Mouse (Mus musculus) stomach, embryonic 14.5 days (tissue): ENCODE results near the gene Dnajb7. TPM values are rescaled to one million over a fixed set of nuclear protein-coding genes. Genes with fewer than 3 reads are reported as not detected.
A peak's percentile ranks its signal among the peaks of the same experiment; 100 is the strongest.
"Not testable (repeated sequence)": the region's sequence is repeated elsewhere in the genome, so short reads cannot be mapped to it uniquely, and the experiment has no call there.

Source experiments
- ATAC-seq: fragments of 200-750 bp; cut with Nextera tagmentation; 2 replicates; pipeline ENCODE4 v1.8.0; 2017; ENCODE audit warnings: low read depth, moderate TSS enrichment; ENCODE audit not compliant: insufficient number of reproducible peaks, insufficient read depth, low FRiP score
- H3K27ac ChIP-seq: fragments of 300-500 bp; sonication (generic); 2 replicates; pipeline ENCODE4 v1.5.1; 2014; ENCODE audit warnings: mild to moderate bottlenecking, low read length, moderate library complexity, mixed read lengths
- H3K27me3 ChIP-seq: fragments of 300-500 bp; sonication (generic); 2 replicates; pipeline ENCODE4 v1.6.1; 2014; ENCODE audit warnings: low read length, control low read depth, mixed read lengths; ENCODE audit not compliant: control insufficient read depth, insufficient read depth
- H3K36me3 ChIP-seq: fragments of 300-500 bp; sonication (generic); 2 replicates; pipeline ENCODE4 v1.6.1; 2014; ENCODE audit warnings: mild to moderate bottlenecking, control low read depth, low read length, moderate library complexity, mixed read lengths; ENCODE audit not compliant: control insufficient read depth, insufficient read depth
- H3K4me1 ChIP-seq: fragments of 300-500 bp; sonication (generic); 2 replicates; pipeline ENCODE4 v1.6.1; 2014; ENCODE audit warnings: low read length, control low read depth, mixed read lengths; ENCODE audit not compliant: control insufficient read depth, insufficient read depth
- H3K4me2 ChIP-seq: fragments of 300-500 bp; sonication (generic); replicated peaks from 2 replicates; pipeline ENCODE4 v1.6.1; 2014; ENCODE audit warnings: low read depth, low read length, control low read depth
- H3K4me3 ChIP-seq: fragments of 300-500 bp; sonication (generic); 2 replicates; pipeline ENCODE4 v1.5.1; 2014; ENCODE audit warnings: low read depth, low read length, control low read depth
- H3K9ac ChIP-seq: fragments of 300-500 bp; sonication (generic); replicated peaks from 2 replicates; pipeline ENCODE4 v1.6.1; 2014; ENCODE audit warnings: low read depth, mild to moderate bottlenecking, control low read depth, low read length, moderate library complexity, mixed read lengths
- H3K9me3 ChIP-seq: fragments of 300-500 bp; sonication (generic); 2 replicates; pipeline ENCODE4 v1.6.1; 2016; ENCODE audit warnings: low read depth, low read length, control low read depth; ENCODE audit not compliant: control insufficient read depth
- WGBS: fragments of 180-500 bp; shearing (Covaris S2); extraction: QIAGEN DNeasy Blood & Tissue Kit; methylation state at CpG from one replicate; pipeline ENCODE4 v1.1.7; 2014; 5-methylcytosine and 5-hydroxymethylcytosine counted together
- polyA plus RNA-seq: library from polyadenylated mRNA; unstranded; fragments of >200 nt; fragmentation: Nextera tagmentation; extraction: Ambion mirVana; gene quantifications from 2 replicates; pipeline ENCODE4 v1.2.1, GENCODE M21; 2014

Dnajb7 gene
- polyA plus RNA-seq, 1 experiment from 2014 or later: 2.3 TPM

- Histone ChIP-seq H3K27ac (no peak overlapping the region), H3K4me2 (no peak overlapping the region), H3K4me1 (0 out of 2 replicates have a peak, but pooled peaks cover 5% of the 10 kb centered on the region), H3K9me3 (no peaks in the 10 kb centered on the region), H3K27me3 (no peaks in the 10 kb centered on the region), H3K36me3 (no peaks in the 10 kb centered on the region; the same call in 1 of the 2 replicates), H3K4me3 (no peak overlapping the region), H3K9ac (no peak overlapping the region)
- WGBS: 82% methylated on average over 4 of the region's 4 CpGs
- no peak for ATAC-seq
Observed at GRCm38 (mm10) chr15:81418065-81418464, 10.0 kb upstream of the Dnajb7 start.

- not testable (repeated sequence) for H3K27ac ChIP-seq, H3K9me3 ChIP-seq, H3K36me3 ChIP-seq, H3K4me1 ChIP-seq, H3K27me3 ChIP-seq
- Histone ChIP-seq H3K4me2 (peak overlapping the region; percentile 41), H3K4me3 (peak overlapping the region; percentile 18), H3K9ac (0 out of 2 replicates have a peak overlapping the region, but pooled peaks have one; percentile 25)
- ATAC-seq: peak; percentile 91
- 4% methylated on average over 22 of the region's 22 CpGs for WGBS
Observed at GRCm38 (mm10) chr15:81416763-81417310, 8.7 kb upstream of the Dnajb7 start.

GRCm38 (mm10) chr15:81405008-81405407, 3.1 kb downstream of the Dnajb7 start:
- H3K27ac ChIP-seq: no peak overlapping the region
- H3K27me3 ChIP-seq: no peaks in the 10 kb centered on the region
- H3K9me3 ChIP-seq: no peaks in the 10 kb centered on the region
- H3K4me2 ChIP-seq: no peak overlapping the region
- H3K9ac ChIP-seq: no peak overlapping the region
- H3K4me3 ChIP-seq: no peak overlapping the region
- H3K4me1 ChIP-seq: peaks cover 5% of the 10 kb centered on the region; the same call in 1 of the 2 replicates
- 77% methylated on average over 3 of the region's 3 CpGs for WGBS
- H3K36me3 ChIP-seq: no peaks in the 10 kb centered on the region
- ATAC-seq: no peak

- Histone ChIP-seq H3K4me3 (peak within 1 kb of the TSS; percentile 98), H3K36me3 (no peaks in the 10 kb centered on the region), H3K4me1 (peaks cover 8% of the 10 kb centered on the region), H3K27me3 (no peaks in the 10 kb centered on the region), H3K4me2 (peak within 1 kb of the TSS; percentile 74), H3K27ac (peak within 1 kb of the TSS; percentile 94), H3K9me3 (no peaks in the 10 kb centered on the region), H3K9ac (peak within 1 kb of the TSS; percentile 89)
- WGBS: under 1% methylated on average over 49 of the region's 50 CpGs
- ATAC-seq: peak; percentile 100
Observed at GRCm38 (mm10) chr15:81399638-81400315, 8.3 kb downstream of the Dnajb7 start, which contains the start of the genes St13 and Xpnpep3. TSS of gene St13 (minus strand) at chr15:81400077. TSS of gene Xpnpep3 (plus strand) at chr15:81400138.

GRCm38 (mm10) chr15:81399297-81399637, 8.8 kb downstream of the Dnajb7 start:
- under 1% methylated on average over 21 of the region's 21 CpGs for WGBS
- H3K4me1 ChIP-seq: peaks cover 8% of the 10 kb centered on the region
- H3K27me3 ChIP-seq: no peaks in the 10 kb centered on the region
- H3K9ac ChIP-seq: peak overlapping the region; percentile 89
- no peaks in the 10 kb centered on the region for H3K9me3 ChIP-seq
- H3K36me3 ChIP-seq: no peaks in the 10 kb centered on the region
- no peak; the same call in 1 of the 2 replicates for ATAC-seq
- peak overlapping the region; percentile 74 for H3K4me2 ChIP-seq
- peak overlapping the region; percentile 94 for H3K27ac ChIP-seq
- peak overlapping the region; percentile 98 for H3K4me3 ChIP-seq

GRCm38 (mm10) chr15:81398189-81398588, 9.9 kb downstream of the Dnajb7 start:
- H3K9me3 ChIP-seq: no peaks in the 10 kb centered on the region
- H3K9ac ChIP-seq: no peak overlapping the region
- H3K4me3 ChIP-seq: peak overlapping the region; percentile 98
- H3K4me2 ChIP-seq: peak overlapping the region; percentile 74
- no peak overlapping the region for H3K27ac ChIP-seq
- H3K36me3 ChIP-seq: no peaks in the 10 kb centered on the region
- peaks cover 8% of the 10 kb centered on the region for H3K4me1 ChIP-seq
- H3K27me3 ChIP-seq: no peaks in the 10 kb centered on the region
- no peak for ATAC-seq

- WGBS: 84% methylated on average over 8 of the region's 8 CpGs
- H3K9me3 ChIP-seq: no peaks in the 10 kb centered on the region
- no peak overlapping the region for H3K4me2 ChIP-seq
- H3K4me3 ChIP-seq: no peak overlapping the region
- no peak overlapping the region for H3K9ac ChIP-seq
- no peak for ATAC-seq
- H3K27ac ChIP-seq: no peak overlapping the region
- H3K36me3 ChIP-seq: peaks cover 30% of the 10 kb centered on the region
- no peaks in the 10 kb centered on the region for H3K27me3 ChIP-seq
- peaks cover 4% of the 10 kb centered on the region; the same call in 1 of the 2 replicates for H3K4me1 ChIP-seq
Observed at GRCm38 (mm10) chr15:81394211-81394915, 13.7 kb downstream of the Dnajb7 start.

- Histone ChIP-seq H3K9me3 (no peaks in the 10 kb centered on the region), H3K4me2 (no peak overlapping the region), H3K27me3 (no peaks in the 10 kb centered on the region), H3K4me1 (peaks cover 3% of the 10 kb centered on the region; the same call in 1 of the 2 replicates), H3K9ac (no peak overlapping the region), H3K36me3 (peaks cover 37% of the 10 kb centered on the region), H3K4me3 (no peak overlapping the region), H3K27ac (no peak overlapping the region)
- ATAC-seq: no peak
Observed at GRCm38 (mm10) chr15:81392997-81393396, 15.1 kb downstream of the Dnajb7 start.
